Comparison of ENCODE assay signal across 33 mouse cellular contexts in the genomic region with DNA sequence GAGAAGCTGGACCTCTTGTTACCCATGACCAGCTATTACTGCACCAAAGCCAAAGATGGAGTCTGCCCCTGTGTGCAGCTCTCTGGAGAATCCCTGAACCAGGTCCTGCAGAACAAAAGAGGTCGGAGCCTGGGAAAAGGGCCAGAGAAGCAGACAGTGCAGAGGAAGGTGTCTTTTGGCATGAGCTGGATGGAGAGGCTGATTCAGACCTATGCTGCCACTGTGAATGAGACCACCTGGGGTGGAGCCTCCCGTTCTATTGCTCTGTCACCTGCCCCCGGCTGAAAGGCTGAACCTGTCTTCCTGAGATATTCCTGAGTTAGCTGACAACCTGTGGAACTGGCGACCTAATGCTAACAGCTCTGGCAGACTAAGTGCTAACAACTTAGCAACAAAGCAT. TPM values are rescaled to one million over a fixed set of nuclear protein-coding genes. Genes with fewer than 3 reads are reported as not detected.
DNase-seq lines count a peak whose midpoint lies in the region; ATAC-seq and TF ChIP-seq lines count a peak whose summit lies in the region.
"Had no signal": no experiment of that assay in that cellular context is flagged by ENCODE, and none has a peak within 500 bp of the region (broad histone marks: within the 10 kb centered on the region; RNA-seq: fewer than 3 reads in every experiment).

No protein-coding gene starts in this region.

- H3K4me2 ChIP-seq in liver, embryonic 11.5 days = no peak overlapping the region
- H3K4me2 ChIP-seq: embryonic facial prominence, embryonic 13.5 days; forebrain, embryonic 12.5 days; forebrain, embryonic 15.5 days; heart, embryonic 12.5 days; heart, embryonic 15.5 days; hindbrain, embryonic 13.5 days; intestine, embryonic 15.5 days had no signal

- H3K9me3 ChIP-seq in liver, embryonic 11.5 days (ENCODE audit: control insufficient read depth, low read length) = no peaks in the 10 kb centered on the region
- H3K9me3 ChIP-seq: embryonic facial prominence, embryonic 10.5 days; embryonic facial prominence, embryonic 13.5 days; forebrain, embryonic 12.5 days; forebrain, embryonic 15.5 days; heart, embryonic 12.5 days; heart, embryonic 15.5 days; hindbrain, embryonic 10.5 days; hindbrain, embryonic 13.5 days; intestine, embryonic 15.5 days had no signal

- H3K9ac ChIP-seq in liver, embryonic 11.5 days (ENCODE audit: low read depth, low read length) = no peak overlapping the region
- H3K9ac ChIP-seq: embryonic facial prominence, embryonic 13.5 days; forebrain, embryonic 12.5 days; forebrain, embryonic 15.5 days; heart, embryonic 12.5 days; heart, embryonic 15.5 days; hindbrain, embryonic 13.5 days; intestine, embryonic 15.5 days had no signal

- TF ChIP-seq POLR2A in cerebellum, adult 2 months (IDR thresholded peaks at IDR 0.05; ENCODE audit: borderline replicate concordance, insufficient read depth, low read length) = no peak

- H3K36me3 ChIP-seq in liver, embryonic 11.5 days (ENCODE audit: control insufficient read depth, insufficient read depth, low read length) = no peaks in the 10 kb centered on the region
- H3K36me3 ChIP-seq: embryonic facial prominence, embryonic 10.5 days; embryonic facial prominence, embryonic 13.5 days; forebrain, embryonic 12.5 days; forebrain, embryonic 15.5 days; heart, embryonic 12.5 days; heart, embryonic 15.5 days; hindbrain, embryonic 10.5 days; hindbrain, embryonic 13.5 days; intestine, embryonic 15.5 days had no signal

- peak; percentile 84 for DNase-seq in heart, adult 11 months
- no peak for DNase-seq in heart, adult 8-10 months (ENCODE audit: low spot score)
- peak; percentile 47 to 72 for DNase-seq in cerebellum, adult 2 months
- DNase-seq in cerebellum, adult 9-11 months = peak; percentile 49
- peak; percentile 34 to 49 for DNase-seq in cerebellum, postnatal 36 days
- no peak for DNase-seq in adrenal gland, adult 8-10 months
- DNase-seq in spleen, postnatal 4 days (ENCODE audit: low spot score in 2 of 2) = no peak
- DNase-seq in liver, embryonic 11.5 days (ENCODE audit: low spot score) = no peak
- DNase-seq: adrenal gland, adult 2 months; adrenal gland, postnatal 36 days; embryo, embryonic 11 days; gastrocnemius, postnatal 10 days; heart, postnatal 10 days; heart, postnatal 36 days; kidney, adult 11 months; kidney, adult 8-10 months had no signal

- 20% methylated on average over 4 of the region's 4 CpGs for WGBS in cerebellum, adult 2 months
- 50% methylated on average over 4 of the region's 4 CpGs for WGBS in liver, embryonic 11.5 days

- no peak overlapping the region for H3K4me3 ChIP-seq in cerebellum, adult 2 months (replicated peaks; ENCODE audit: insufficient read depth, low read depth, low read length)
- H3K4me3 ChIP-seq in liver, embryonic 11.5 days (ENCODE audit: low read depth, low read length) = no peak overlapping the region
- H3K4me3 ChIP-seq: embryonic facial prominence, embryonic 10.5 days; embryonic facial prominence, embryonic 13.5 days; erythroblast, embryonic 14.5 days; forebrain, embryonic 12.5 days; forebrain, embryonic 15.5 days; heart, embryonic 12.5 days; heart, embryonic 15.5 days; hindbrain, embryonic 10.5 days; hindbrain, embryonic 13.5 days; intestine, embryonic 15.5 days had no signal

- no peaks in the 10 kb centered on the region for H3K27me3 ChIP-seq in cerebellum, adult 2 months (ENCODE audit: control insufficient read depth, insufficient read depth, low read length)
- 0 out of 2 replicates have a peak, but pooled peaks cover 4% of the 10 kb centered on the region for H3K27me3 ChIP-seq in liver, embryonic 11.5 days (replicated peaks; ENCODE audit: control insufficient read depth, insufficient read depth, low read length)
- H3K27me3 ChIP-seq: embryonic facial prominence, embryonic 13.5 days; forebrain, embryonic 15.5 days; hindbrain, embryonic 13.5 days; intestine, embryonic 15.5 days had no signal

- ATAC-seq in liver, embryonic 11.5 days (replicated peaks; ENCODE audit: low FRiP score) = no peak
- ATAC-seq: CD4-positive, CD25-positive, alpha-beta regulatory T cell, adult 4 months; forebrain, embryonic 15.5 days; hindbrain, embryonic 16.5 days; intestine, embryonic 15.5 days had no signal

- no peak overlapping the region for H3K27ac ChIP-seq in cerebellum, adult 2 months (ENCODE audit: insufficient read depth, low read length)
- no peak overlapping the region for H3K27ac ChIP-seq in liver, embryonic 11.5 days (ENCODE audit: low read depth, low read length)
- H3K27ac ChIP-seq: embryonic facial prominence, embryonic 10.5 days; embryonic facial prominence, embryonic 13.5 days; forebrain, embryonic 12.5 days; forebrain, embryonic 15.5 days; heart, embryonic 15.5 days; hindbrain, embryonic 10.5 days; hindbrain, embryonic 13.5 days; intestine, embryonic 15.5 days had no signal

- peaks cover under 1% of the 10 kb centered on the region; the same call in 1 of the 2 replicates for H3K4me1 ChIP-seq in cerebellum, adult 2 months (ENCODE audit: control insufficient read depth, insufficient read depth, low read length)
- no peaks in the 10 kb centered on the region for H3K4me1 ChIP-seq in liver, embryonic 11.5 days (replicated peaks; ENCODE audit: control insufficient read depth, insufficient read depth, low read length)
- H3K4me1 ChIP-seq: embryonic facial prominence, embryonic 13.5 days; forebrain, embryonic 12.5 days; forebrain, embryonic 15.5 days; heart, embryonic 12.5 days; heart, embryonic 15.5 days; hindbrain, embryonic 13.5 days; intestine, embryonic 15.5 days had no signal

- no peak for TF ChIP-seq CTCF in cerebellum, adult 2 months (IDR thresholded peaks at IDR 0.05; ENCODE audit: borderline replicate concordance, insufficient read depth, low read depth, low read length)

RNA-seq across cellular contexts. Expression of gene Gm13539, which starts 1.1 kb away (rescaled TPM):
- not detected for total RNA-seq in heart, adult 8-10 months (2022)
- polyA plus RNA-seq in cerebellum, adult 2 months (2012; rRNA removed) = not detected in 2 replicates
- not detected for total RNA-seq in adrenal gland, adult 8-10 months (2022)
- polyA plus RNA-seq in liver, embryonic 11.5 days (2014; fragmentation: Nextera tagmentation; extraction: Ambion mirVana) = not detected in 2 replicates
- total RNA-seq: adrenal gland, adult 2 months; adrenal gland, postnatal 36 days; gastrocnemius, postnatal 10 days; gastrocnemius, postnatal 36 days; granulocyte monocyte progenitor cell, adult 5-6 weeks; heart, postnatal 10 days; heart, postnatal 36 days; MEL had no signal
- polyA plus RNA-seq: adrenal gland, adult 2 months; C2C12; CD4-positive, CD25-positive, alpha-beta regulatory T cell, adult 4 months; cortical plate, adult 2 months; embryonic facial prominence, embryonic 10.5 days; embryonic facial prominence, embryonic 13.5 days; erythroblast, embryonic 14.5 days; forebrain, embryonic 12.5 days; forebrain, embryonic 15.5 days; heart, embryonic 12.5 days; heart, embryonic 15.5 days; hindbrain, embryonic 10.5 days; hindbrain, embryonic 13.5 days; hindbrain, embryonic 16.5 days; intestine, embryonic 15.5 days had no signal

RNA-seq across cellular contexts. Expression of gene Lcn11, which starts 4.1 kb away (rescaled TPM):
- not detected for total RNA-seq in heart, adult 8-10 months (2022)
- not detected in 2 replicates for polyA plus RNA-seq in cerebellum, adult 2 months (2012; rRNA removed)
- not detected for total RNA-seq in adrenal gland, adult 8-10 months (2022)
- not detected in 2 replicates for polyA plus RNA-seq in liver, embryonic 11.5 days (2014; fragmentation: Nextera tagmentation; extraction: Ambion mirVana)
- total RNA-seq: adrenal gland, adult 2 months; adrenal gland, postnatal 36 days; gastrocnemius, postnatal 10 days; gastrocnemius, postnatal 36 days; granulocyte monocyte progenitor cell, adult 5-6 weeks; heart, postnatal 10 days; heart, postnatal 36 days; MEL had no signal
- polyA plus RNA-seq: adrenal gland, adult 2 months; C2C12; CD4-positive, CD25-positive, alpha-beta regulatory T cell, adult 4 months; cortical plate, adult 2 months; embryonic facial prominence, embryonic 10.5 days; embryonic facial prominence, embryonic 13.5 days; erythroblast, embryonic 14.5 days; forebrain, embryonic 12.5 days; forebrain, embryonic 15.5 days; heart, embryonic 12.5 days; heart, embryonic 15.5 days; hindbrain, embryonic 10.5 days; hindbrain, embryonic 13.5 days; hindbrain, embryonic 16.5 days; intestine, embryonic 15.5 days had no signal

RNA-seq across cellular contexts. Expression of gene Lcn3, which starts 15.6 kb away (rescaled TPM):
- total RNA-seq in heart, adult 8-10 months (2022) = not detected
- polyA plus RNA-seq in cerebellum, adult 2 months (2012; rRNA removed) = not detected in 2 replicates
- total RNA-seq in adrenal gland, adult 8-10 months (2022) = not detected
- not detected in 2 replicates for polyA plus RNA-seq in liver, embryonic 11.5 days (2014; fragmentation: Nextera tagmentation; extraction: Ambion mirVana)
- total RNA-seq: adrenal gland, adult 2 months; adrenal gland, postnatal 36 days; gastrocnemius, postnatal 10 days; gastrocnemius, postnatal 36 days; granulocyte monocyte progenitor cell, adult 5-6 weeks; heart, postnatal 10 days; heart, postnatal 36 days; MEL had no signal
- polyA plus RNA-seq: adrenal gland, adult 2 months; C2C12; CD4-positive, CD25-positive, alpha-beta regulatory T cell, adult 4 months; cortical plate, adult 2 months; embryonic facial prominence, embryonic 10.5 days; embryonic facial prominence, embryonic 13.5 days; erythroblast, embryonic 14.5 days; forebrain, embryonic 12.5 days; forebrain, embryonic 15.5 days; heart, embryonic 12.5 days; heart, embryonic 15.5 days; hindbrain, embryonic 10.5 days; hindbrain, embryonic 13.5 days; hindbrain, embryonic 16.5 days; intestine, embryonic 15.5 days had no signal

RNA-seq across cellular contexts. Expression of gene Glt6d1, which starts 34.7 kb away (rescaled TPM):
- not detected for total RNA-seq in heart, adult 8-10 months (2022)
- not detected in 2 replicates for polyA plus RNA-seq in cerebellum, adult 2 months (2012; rRNA removed)
- total RNA-seq in adrenal gland, adult 8-10 months (2022) = not detected
- polyA plus RNA-seq in liver, embryonic 11.5 days (2014; fragmentation: Nextera tagmentation; extraction: Ambion mirVana) = not detected in 2 replicates
- total RNA-seq: adrenal gland, adult 2 months; adrenal gland, postnatal 36 days; gastrocnemius, postnatal 10 days; gastrocnemius, postnatal 36 days; granulocyte monocyte progenitor cell, adult 5-6 weeks; heart, postnatal 10 days; heart, postnatal 36 days; MEL had no signal
- polyA plus RNA-seq: adrenal gland, adult 2 months; C2C12; CD4-positive, CD25-positive, alpha-beta regulatory T cell, adult 4 months; cortical plate, adult 2 months; embryonic facial prominence, embryonic 10.5 days; embryonic facial prominence, embryonic 13.5 days; erythroblast, embryonic 14.5 days; forebrain, embryonic 12.5 days; forebrain, embryonic 15.5 days; heart, embryonic 12.5 days; heart, embryonic 15.5 days; hindbrain, embryonic 10.5 days; hindbrain, embryonic 13.5 days; hindbrain, embryonic 16.5 days; intestine, embryonic 15.5 days had no signal

RNA-seq across cellular contexts. Expression of gene Lcn9, which starts 42.0 kb away (rescaled TPM):
- not detected for total RNA-seq in heart, adult 8-10 months (2022)
- polyA plus RNA-seq in cerebellum, adult 2 months (2012; rRNA removed) = 0.13 TPM in 1 of 2 replicates, not detected in the other
- not detected for total RNA-seq in adrenal gland, adult 8-10 months (2022)
- polyA plus RNA-seq in liver, embryonic 11.5 days (2014; fragmentation: Nextera tagmentation; extraction: Ambion mirVana) = not detected in 2 replicates
- total RNA-seq: adrenal gland, adult 2 months; adrenal gland, postnatal 36 days; gastrocnemius, postnatal 10 days; gastrocnemius, postnatal 36 days; granulocyte monocyte progenitor cell, adult 5-6 weeks; heart, postnatal 10 days; heart, postnatal 36 days; MEL had no signal
- polyA plus RNA-seq: adrenal gland, adult 2 months; C2C12; CD4-positive, CD25-positive, alpha-beta regulatory T cell, adult 4 months; cortical plate, adult 2 months; embryonic facial prominence, embryonic 10.5 days; embryonic facial prominence, embryonic 13.5 days; erythroblast, embryonic 14.5 days; forebrain, embryonic 12.5 days; forebrain, embryonic 15.5 days; heart, embryonic 12.5 days; heart, embryonic 15.5 days; hindbrain, embryonic 10.5 days; hindbrain, embryonic 13.5 days; hindbrain, embryonic 16.5 days; intestine, embryonic 15.5 days had no signal

Comparison
In these comparisons a context has a peak if more than half of its experiments do, and no peak if none do; other contexts are left out.
1. DNase-seq: peak in heart, adult 11 months (single experiment), cerebellum, adult 2 months (2 of 2), cerebellum, adult 9-11 months (single experiment) and cerebellum, postnatal 36 days (2 of 2); none in heart, adult 8-10 months (single experiment), adrenal gland, adult 8-10 months (single experiment), spleen, postnatal 4 days (0 of 2) and liver, embryonic 11.5 days (single experiment).